Mouse (Mus musculus) retina, embryonic 14.5 days (tissue): ENCODE measurements around the gene Psg17.
"Not testable (repeated sequence)": the region's sequence is repeated elsewhere in the genome, so short reads cannot be mapped to it uniquely, and the experiment has no call there.

Experiments used
- DNase-seq: peaks from one replicate; pipeline ENCODE4 v3.0.0-alpha.2; 2015; ENCODE audit warnings: low spot score

The Psg17 gene

GRCm38 (mm10) chr7:18821507-18821906 is at the start of gene Psg17:
Gene Psg17 (minus strand): TSS chr7:18821607.
- no peak for DNase-seq

- DNase-seq: not testable (repeated sequence)
These were observed 49.6 kb upstream of the Psg17 start, which contains the start of gene Pglyrp1 for GRCm38 (mm10) chr7:18871031-18871430. Gene Pglyrp1 (plus strand): TSS chr7:18871331.

- no peak for DNase-seq
These were observed 47.1 kb upstream of the Psg17 start for GRCm38 (mm10) chr7:18868491-18868890.

GRCm38 (mm10) chr7:18862801-18863200 is 41.4 kb upstream of the Psg17 start:
- DNase-seq: no peak

GRCm38 (mm10) chr7:18858310-18858916 is 37.0 kb upstream of the Psg17 start:
- no peak for DNase-seq

GRCm38 (mm10) chr7:18848395-18848794 is 27.0 kb upstream of the Psg17 start:
- DNase-seq: no peak

- no peak for DNase-seq
These were observed 23.4 kb upstream of the Psg17 start for GRCm38 (mm10) chr7:18844811-18845210.

GRCm38 (mm10) chr7:18841174-18841567 is 19.8 kb upstream of the Psg17 start:
- DNase-seq: no peak

- DNase-seq: peak; percentile 51
These were observed 19.2 kb upstream of the Psg17 start for GRCm38 (mm10) chr7:18840386-18841173.

- no peak for DNase-seq
These were observed 18.5 kb upstream of the Psg17 start, which contains the start of gene Mill2 for GRCm38 (mm10) chr7:18839865-18840264. Gene Mill2 (plus strand): TSS chr7:18839966.

- DNase-seq: no peak
These were observed 10.9 kb upstream of the Psg17 start for GRCm38 (mm10) chr7:18832298-18832697.

- no peak for DNase-seq
These were observed 8.1 kb upstream of the Psg17 start for GRCm38 (mm10) chr7:18829545-18829944.

GRCm38 (mm10) chr7:18828592-18828991 is 7.2 kb upstream of the Psg17 start:
- peak; percentile 45 for DNase-seq

- DNase-seq: no peak
These were observed 6.6 kb upstream of the Psg17 start for GRCm38 (mm10) chr7:18827792-18828546.

GRCm38 (mm10) chr7:18818301-18818700 is 3.1 kb downstream of the Psg17 start:
- no peak for DNase-seq

GRCm38 (mm10) chr7:18803526-18803925 is 17.9 kb downstream of the Psg17 start:
- DNase-seq: no peak

GRCm38 (mm10) chr7:18799129-18799528 is 22.3 kb downstream of the Psg17 start:
- DNase-seq: peak; percentile 3

- no peak for DNase-seq
These were observed 23.0 kb downstream of the Psg17 start, which contains the start of gene Psg19 for GRCm38 (mm10) chr7:18798420-18798819. Gene Psg19 (minus strand): TSS chr7:18798520.

GRCm38 (mm10) chr7:18790671-18791070 is 30.7 kb downstream of the Psg17 start:
- not testable (repeated sequence) for DNase-seq

GRCm38 (mm10) chr7:18781301-18781700 is 40.1 kb downstream of the Psg17 start:
- peak; percentile 34 for DNase-seq

GRCm38 (mm10) chr7:18779337-18779781 is 42.0 kb downstream of the Psg17 start:
- DNase-seq: no peak
